Comparison of ENCODE assay signal across 25 mouse cellular contexts in genomic region chr2:132298250-132298649, GRCm38 (mm10).
"Had no signal": no experiment of that assay in that cellular context is flagged by ENCODE, and none has a peak within 500 bp of the region (broad histone marks: within the 10 kb centered on the region; RNA-seq: fewer than 3 reads in every experiment).

No protein-coding gene starts in this region.

- H3K9me3 ChIP-seq: heart, embryonic 12.5 days; hindbrain, embryonic 10.5 days; hindbrain, embryonic 12.5 days; kidney, embryonic 15.5 days; limb, embryonic 13.5 days; limb, embryonic 15.5 days; liver, embryonic 12.5 days had no signal

- H3K4me1 ChIP-seq: hindbrain, embryonic 10.5 days; hindbrain, embryonic 12.5 days; kidney, embryonic 15.5 days; limb, embryonic 13.5 days; limb, embryonic 15.5 days had no signal

- H3K9ac ChIP-seq: heart, embryonic 12.5 days; hindbrain, embryonic 12.5 days; hindbrain, embryonic 14.5 days; kidney, embryonic 15.5 days; limb, embryonic 13.5 days; limb, embryonic 15.5 days; liver, embryonic 12.5 days; liver, embryonic 14.5 days had no signal

- H3K27me3 ChIP-seq: heart, embryonic 12.5 days; hindbrain, embryonic 12.5 days; kidney, embryonic 15.5 days; limb, embryonic 13.5 days; limb, embryonic 15.5 days; liver, embryonic 12.5 days had no signal

- H3K4me2 ChIP-seq: heart, embryonic 12.5 days; hindbrain, embryonic 12.5 days; hindbrain, embryonic 14.5 days; kidney, embryonic 15.5 days; limb, embryonic 13.5 days; limb, embryonic 15.5 days; liver, embryonic 12.5 days had no signal

- DNase-seq: gastrocnemius, adult 2 months; gastrocnemius, postnatal 10 days; gastrocnemius, postnatal 25 days; heart, adult 2 months; heart, postnatal 10 days; heart, postnatal 4 days; kidney, adult 2 months; kidney, adult 9 months; kidney, postnatal 14 days; kidney, postnatal 36 days; left cerebral cortex, postnatal 4 days had no signal

- ATAC-seq: hindbrain, embryonic 16.5 days; inflammation-experienced regulatory T-cells, adult 6 months; intestine, embryonic 16.5 days; liver, embryonic 12.5 days had no signal

- H3K4me3 ChIP-seq: gastrocnemius, adult 2 months; heart, adult 2 months; heart, embryonic 12.5 days; hindbrain, embryonic 10.5 days; hindbrain, embryonic 12.5 days; kidney, embryonic 15.5 days; layer of hippocampus, adult 2 months; limb, embryonic 13.5 days; limb, embryonic 15.5 days; liver, embryonic 12.5 days had no signal

- H3K27ac ChIP-seq: gastrocnemius, adult 2 months; heart, adult 2 months; hindbrain, embryonic 10.5 days; hindbrain, embryonic 12.5 days; hindbrain, embryonic 14.5 days; kidney, embryonic 15.5 days; kidney, postnatal 0 days; layer of hippocampus, adult 2 months; limb, embryonic 13.5 days; limb, embryonic 15.5 days; liver, embryonic 12.5 days; liver, embryonic 14.5 days had no signal
